Mouse (Mus musculus): ENCODE results near the gene Rpa3.
A peak's percentile ranks its signal among the peaks of the same experiment; 100 is the strongest.

Gene Rpa3

DNA sequence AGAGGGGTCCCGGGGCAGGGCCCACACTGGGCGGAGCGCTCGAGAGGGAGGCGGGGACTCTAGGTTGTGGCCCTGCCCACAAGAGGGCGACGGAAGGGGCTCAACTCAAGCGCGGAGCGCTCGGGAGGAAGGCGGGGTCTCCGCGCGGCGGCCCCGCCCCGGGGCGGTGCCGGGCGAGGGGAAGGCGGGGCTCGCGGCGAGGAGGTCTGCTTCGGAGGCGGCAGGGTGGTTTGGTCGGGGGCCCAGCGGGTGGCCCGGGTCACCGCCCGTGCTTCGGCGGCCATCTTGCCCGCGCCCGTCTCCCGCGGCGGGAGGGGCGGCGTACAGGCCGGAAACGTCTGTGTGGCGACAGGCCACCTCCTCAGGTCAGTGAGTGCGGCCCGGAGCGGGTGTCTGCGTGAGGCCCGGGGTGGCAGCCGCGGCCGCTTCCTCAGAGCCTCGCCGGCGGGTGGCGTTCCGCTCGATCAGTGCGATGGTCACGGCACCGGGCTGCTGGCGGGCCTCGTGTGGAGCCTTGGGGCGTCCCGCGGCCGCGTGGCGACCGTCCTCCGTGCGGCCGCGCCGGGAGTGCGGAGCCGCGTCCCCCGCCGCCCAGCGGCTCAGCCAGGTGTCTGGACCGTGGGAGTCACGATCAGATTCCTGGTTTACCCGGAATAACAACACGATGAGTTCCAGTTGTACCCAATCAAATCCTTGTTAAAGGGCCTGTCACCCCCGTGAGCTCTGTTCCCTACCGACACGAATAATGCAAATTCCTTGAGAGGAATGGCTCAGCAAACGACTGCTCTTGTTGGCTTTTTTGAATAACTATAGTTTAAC is 49.7 kb downstream of the Rpa3 start, which contains the start of gene Mios:
TSS of gene Mios (plus strand) at position 176 of the 819 bp plus-strand sequence.
- DNase-seq: peak; percentile 87
